Mouse (Mus musculus): ENCODE data around the gene BC030867.

DNA sequence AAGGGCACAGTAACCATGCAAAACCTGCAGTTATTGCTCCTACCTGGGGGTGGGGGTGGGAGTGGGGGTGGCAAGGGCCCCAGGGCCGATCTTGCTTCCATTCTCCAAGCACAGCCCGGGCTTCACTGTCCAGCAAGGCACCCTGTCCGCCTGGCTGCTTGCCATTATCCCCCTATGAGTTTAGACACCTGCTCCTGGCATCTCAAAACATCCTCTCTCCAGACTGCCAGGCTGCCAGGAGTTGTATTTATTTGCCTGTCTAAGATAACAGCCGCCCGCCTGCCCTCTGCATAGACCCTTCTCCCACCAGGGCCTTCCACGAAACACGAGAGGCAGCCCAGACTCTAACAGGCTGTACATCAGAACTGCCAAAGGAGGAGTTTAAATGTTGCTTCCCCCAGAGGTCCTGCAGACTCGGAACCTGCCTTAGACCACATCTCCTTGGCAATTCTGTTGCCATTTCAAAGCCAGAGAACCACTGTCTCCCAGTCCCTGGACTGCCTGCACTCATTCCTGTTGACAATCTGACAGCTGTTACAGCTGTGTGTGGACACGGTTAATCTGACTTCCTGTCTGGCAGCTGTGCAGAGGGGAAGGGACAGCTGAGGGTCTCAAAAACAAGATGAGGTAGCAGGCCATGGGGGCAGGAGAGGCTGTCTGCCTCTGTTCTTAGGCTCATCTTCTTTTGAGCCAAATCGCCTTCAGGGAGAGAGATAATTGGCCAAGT, 34.1 kb upstream of the BC030867 start:
- TF ChIP-seq CTCF (IDR thresholded peaks at IDR 0.05; ENCODE audit: low read depth, low read length) (no peak; the same call in 1 of the 2 replicates), POLR2A (IDR thresholded peaks at IDR 0.05; ENCODE audit: borderline replicate concordance, low read depth, low read length) (no peak)

Data from bone marrow macrophage, adult 2 months (primary cell).